Mouse (Mus musculus) layer of hippocampus, postnatal 25 days (tissue): ENCODE results near the gene Tmem263. TPM values are rescaled to one million over a fixed set of nuclear protein-coding genes. Genes with fewer than 3 reads are reported as not detected.

Experiments
- total RNA-seq, 2 experiments: library from RNA; stranded (reverse); gene quantifications; 2 replicates each; pipeline ENCODE4 v1.2.3; 2021

Tmem263 gene
- total RNA-seq, 2 experiments from 2014 or later = 25.6 to 27.5 TPM

Other genes with a start within 250 kb of the Tmem263 start
- 10 to 100 TPM; 35.4 to 41.0 TPM for gene Ric8b, start 185.0 kb upstream of the Tmem263 start, total RNA-seq
- under 1 TPM; 0.77 to 0.86 TPM for gene Fhl4, start 132 bp upstream of the Tmem263 start, total RNA-seq
- gene Mterf2, start 25.4 kb downstream of the Tmem263 start, total RNA-seq = 10 to 100 TPM; 16.2 to 17.8 TPM
- 10 to 100 TPM; 10.0 to 11.1 TPM for gene Cry1, start 82.4 kb downstream of the Tmem263 start, total RNA-seq